Mouse (Mus musculus) mature B cell (primary cell): ENCODE results near the gene Dhrs4.

Experiments used
- in situ Hi-C: fragments of 300-500 bp; cut with MboI; formaldehyde crosslinking; loops from 2 replicates; pipeline ENCODE4 v1.14.3; 2019

Gene Dhrs4

GRCm38 (mm10) chr14:55478651-55479599 is at the start of gene Dhrs4:
TSS of gene Dhrs4 (plus strand) at chr14:55478758.
- in situ Hi-C loops, result no loop called here

GRCm38 (mm10) chr14:55430255-55430654 is 48.3 kb upstream of the Dhrs4 start:
- in situ Hi-C loops, result no loop called here

DNA sequence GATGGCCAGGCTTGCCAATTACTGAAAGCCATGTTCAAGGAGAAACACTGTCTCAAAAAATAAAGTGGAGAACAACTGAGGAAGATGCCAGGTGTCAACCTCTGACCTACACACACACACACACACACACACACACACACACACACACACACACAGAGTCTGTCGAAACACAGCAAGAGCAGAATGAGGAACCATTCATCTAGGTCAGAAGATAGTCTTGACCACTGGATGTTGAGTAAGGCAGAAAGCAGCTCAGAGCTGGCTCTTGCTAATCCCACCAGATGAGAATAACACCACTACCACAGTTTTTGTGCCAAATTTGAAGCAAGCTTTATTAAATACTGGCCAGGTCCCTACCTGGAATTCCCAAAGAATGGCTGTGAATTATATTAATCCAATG is 45.5 kb upstream of the Dhrs4 start:
- in situ Hi-C loops, result no loop called here

DNA sequence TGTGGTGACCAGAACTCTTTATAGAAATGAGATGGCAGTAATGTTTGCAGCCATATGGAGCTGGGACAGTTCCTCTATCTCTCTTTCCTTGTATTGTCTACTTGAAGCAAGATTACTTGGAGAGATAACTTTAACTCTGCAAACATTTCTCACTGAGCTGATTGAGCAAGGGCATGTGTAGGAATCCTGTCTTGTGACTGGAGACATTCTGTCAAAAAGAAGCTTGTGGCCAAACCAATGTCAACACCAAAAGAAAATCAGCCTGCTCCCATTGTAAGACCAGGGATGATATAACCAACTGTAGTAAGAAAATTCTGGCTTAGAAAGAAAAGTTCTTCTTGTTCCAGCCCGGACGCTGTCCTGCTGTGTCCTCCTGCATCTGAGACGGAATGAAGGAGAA is 43.7 kb upstream of the Dhrs4 start:
- in situ Hi-C loops, result no loop called here

- in situ Hi-C loops, result no loop called here
Measured at GRCm38 (mm10) chr14:55437118-55437517, 41.4 kb upstream of the Dhrs4 start.

DNA sequence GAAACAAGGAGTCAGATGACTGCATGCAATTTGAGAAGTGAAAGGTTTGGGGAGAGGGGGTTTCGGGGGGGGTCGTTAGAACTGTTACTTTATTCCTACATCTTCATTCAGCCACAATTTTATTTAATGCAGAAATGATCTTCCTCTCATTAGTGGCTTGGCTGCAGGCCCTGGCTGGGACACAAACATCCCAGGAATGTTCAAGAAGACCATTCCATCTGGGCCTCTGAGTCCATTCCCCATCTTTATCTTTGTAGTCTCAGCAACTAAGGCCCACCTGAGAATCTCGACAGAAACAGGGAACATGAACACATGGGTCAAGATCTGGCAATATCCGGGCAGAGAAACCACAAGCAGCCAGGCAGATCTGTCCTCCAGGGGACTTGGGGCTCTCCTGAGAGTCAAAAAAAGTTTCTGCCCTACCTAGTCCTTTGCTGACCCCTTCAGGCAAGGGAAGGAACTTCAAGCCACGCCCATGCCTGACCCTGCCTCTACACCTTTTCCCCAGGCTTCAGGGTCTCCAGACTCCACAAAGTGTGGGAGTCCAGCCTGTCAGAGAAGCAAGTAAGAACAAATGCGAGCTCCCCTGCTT is 40.3 kb upstream of the Dhrs4 start:
- in situ Hi-C loops, result no loop called here

GRCm38 (mm10) chr14:55457693-55458092 is 20.9 kb upstream of the Dhrs4 start:
- in situ Hi-C loops, result no loop called here

DNA sequence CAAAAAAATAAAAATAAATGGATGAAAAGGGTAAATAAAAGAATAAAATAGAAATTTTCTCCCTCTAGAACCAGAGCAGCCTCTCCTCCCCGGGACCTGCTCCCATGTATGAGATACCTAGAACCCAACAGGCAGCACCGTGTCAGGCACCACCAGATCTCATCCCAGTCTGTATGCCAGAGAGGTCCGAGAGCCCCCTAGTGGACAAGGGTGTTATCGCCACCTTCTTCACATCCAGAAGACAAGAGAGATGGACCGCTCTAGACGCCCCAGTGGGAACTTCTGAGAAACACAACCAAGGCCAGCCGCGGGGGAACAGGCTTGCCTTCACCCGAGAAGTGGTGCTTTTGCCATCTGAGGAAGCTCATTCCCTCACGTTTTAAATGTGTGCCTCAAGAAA is 20.3 kb upstream of the Dhrs4 start:
- in situ Hi-C loops, result no loop called here

- in situ Hi-C loops, result no loop called here
Measured at GRCm38 (mm10) chr14:55458761-55459160, 19.8 kb upstream of the Dhrs4 start.

GRCm38 (mm10) chr14:55459796-55460195 is 18.8 kb upstream of the Dhrs4 start:
- in situ Hi-C loops, result no loop called here

DNA sequence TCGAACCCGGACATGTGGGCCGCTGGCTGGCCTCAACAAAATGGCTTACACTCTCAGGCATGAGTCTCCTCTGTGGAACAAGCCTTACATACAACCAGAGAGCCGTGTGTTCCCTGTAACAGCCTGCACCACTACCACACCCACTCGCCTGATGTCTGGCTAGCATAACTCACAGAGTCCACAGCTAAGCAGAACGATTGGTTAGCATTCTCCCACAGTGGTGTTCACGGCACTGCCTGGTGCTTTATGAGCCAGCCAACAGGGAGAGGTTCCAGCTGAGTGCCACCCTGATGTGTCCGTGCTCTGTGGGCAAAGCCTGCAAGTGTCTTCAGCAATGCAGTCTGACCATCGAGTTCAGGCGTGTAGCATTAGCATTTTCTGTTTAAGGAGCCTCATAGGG is 18.3 kb upstream of the Dhrs4 start:
- in situ Hi-C loops, result no loop called here

DNA sequence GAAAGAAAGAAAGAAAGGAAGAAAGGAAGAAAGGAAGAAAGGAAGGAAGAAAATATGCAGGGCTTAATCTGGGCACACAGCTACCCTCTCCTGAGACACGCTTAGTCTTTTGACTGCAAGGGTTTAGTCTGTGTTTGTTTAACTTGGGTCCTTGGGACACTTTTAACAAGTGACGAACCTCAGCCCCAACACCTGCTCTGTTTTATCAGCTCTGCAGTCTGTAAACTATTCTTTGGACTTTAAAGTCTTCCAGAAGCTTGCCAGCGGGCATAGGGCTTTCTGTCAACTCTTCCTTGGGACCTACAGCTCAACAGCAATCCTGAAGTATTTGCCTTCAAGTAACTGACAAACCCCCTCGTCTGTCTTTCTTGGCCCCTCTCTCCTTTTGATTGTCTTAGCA is 16.8 kb upstream of the Dhrs4 start:
- in situ Hi-C loops, result no loop called here

DNA sequence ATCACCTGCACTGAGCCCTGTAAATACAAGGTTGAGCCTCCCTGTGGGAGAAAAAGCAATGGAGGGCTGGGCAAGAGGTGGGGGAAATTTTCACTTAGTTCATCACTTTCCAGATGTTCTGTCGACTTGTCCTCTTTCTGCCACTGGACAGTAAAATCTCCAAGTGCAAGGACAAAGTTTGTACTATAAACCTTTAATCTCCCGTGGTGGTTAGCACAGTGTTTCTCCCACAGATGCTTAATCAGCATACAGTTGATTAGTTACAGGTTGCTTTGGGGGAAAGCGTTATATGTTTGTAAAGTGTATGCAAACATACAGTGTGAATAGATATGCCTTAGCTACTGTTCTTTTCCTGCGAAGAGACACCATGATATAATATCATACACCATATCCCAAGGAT is 12.1 kb upstream of the Dhrs4 start:
- in situ Hi-C loops, result no loop called here

- in situ Hi-C loops, result no loop called here
Measured at GRCm38 (mm10) chr14:55467108-55467507, 11.4 kb upstream of the Dhrs4 start.

- in situ Hi-C loops, result no loop called here
Measured at GRCm38 (mm10) chr14:55468301-55468741, 10.2 kb upstream of the Dhrs4 start.

- in situ Hi-C loops, result no loop called here
Measured at GRCm38 (mm10) chr14:55469041-55469440, 9.5 kb upstream of the Dhrs4 start.

- in situ Hi-C loops, result no loop called here
Measured at GRCm38 (mm10) chr14:55469821-55470220, 8.7 kb upstream of the Dhrs4 start.

- in situ Hi-C loops, result no loop called here
Measured at GRCm38 (mm10) chr14:55470806-55471205, 7.8 kb upstream of the Dhrs4 start.

GRCm38 (mm10) chr14:55475654-55476053 is 2.9 kb upstream of the Dhrs4 start:
- in situ Hi-C loops, result no loop called here

GRCm38 (mm10) chr14:55477421-55477820 is 1.1 kb upstream of the Dhrs4 start:
- in situ Hi-C loops, result no loop called here

DNA sequence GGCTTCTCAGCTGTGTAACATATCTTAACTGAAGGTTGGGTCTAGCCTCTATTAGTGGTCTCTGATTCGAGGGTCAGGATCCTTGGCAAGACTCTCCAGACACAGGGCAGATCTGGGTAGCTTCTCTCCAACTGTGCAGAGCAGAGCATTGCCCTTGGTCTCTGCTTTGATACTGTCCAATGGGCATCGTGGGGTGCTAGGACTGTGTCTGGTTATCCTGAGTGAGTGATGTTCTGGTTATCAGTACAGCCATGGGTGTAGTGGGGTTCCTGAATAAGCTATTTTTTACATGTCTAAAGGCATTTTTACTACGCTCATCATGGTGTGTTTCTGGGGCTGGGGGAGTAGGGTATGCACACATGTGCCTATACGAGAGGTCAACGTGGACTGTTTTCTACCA is 729 bp upstream of the Dhrs4 start:
- in situ Hi-C loops, result no loop called here

DNA sequence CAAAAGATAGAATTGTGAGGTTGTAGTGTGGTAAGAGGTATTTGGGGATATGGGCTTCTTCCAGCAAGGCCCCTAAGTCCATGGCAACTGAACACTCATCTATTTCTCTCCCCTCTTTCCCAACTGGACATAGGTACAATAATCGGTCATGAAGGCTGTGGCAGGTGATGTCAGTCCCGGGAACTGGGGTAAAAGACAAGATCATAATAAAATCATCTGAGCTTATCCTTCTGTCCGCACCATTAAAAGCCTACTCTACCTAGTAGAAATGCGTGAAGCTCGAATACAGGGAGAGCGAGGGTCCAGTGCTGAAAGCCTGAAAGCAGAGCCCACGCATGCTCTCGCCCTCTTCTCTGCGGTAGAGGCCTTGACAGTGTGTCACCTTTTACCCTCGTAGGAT is 1.1 kb downstream of the Dhrs4 start:
- in situ Hi-C loops, result no loop called here

- in situ Hi-C loops, result no loop called here
Measured at GRCm38 (mm10) chr14:55484430-55485085, 6.0 kb downstream of the Dhrs4 start.
